Mouse (Mus musculus) megakaryocyte progenitor cell, adult 5-6 weeks (primary cell): ENCODE measurements at regions not wholly inside any gene's neighbourhood (a gene's known extent, or its start where the extent isn't known, plus 50 kb on each side); places are given as distances from the start of the nearest gene placed in this dataset.

Experiments used
- ATAC-seq: replicated peaks from 2 replicates; pipeline ENCODE4 v1.8.0; 2016; ENCODE audit warnings: mild to moderate bottlenecking, moderate TSS enrichment, inconsistent platforms; ENCODE audit not compliant: poor library complexity

DNA sequence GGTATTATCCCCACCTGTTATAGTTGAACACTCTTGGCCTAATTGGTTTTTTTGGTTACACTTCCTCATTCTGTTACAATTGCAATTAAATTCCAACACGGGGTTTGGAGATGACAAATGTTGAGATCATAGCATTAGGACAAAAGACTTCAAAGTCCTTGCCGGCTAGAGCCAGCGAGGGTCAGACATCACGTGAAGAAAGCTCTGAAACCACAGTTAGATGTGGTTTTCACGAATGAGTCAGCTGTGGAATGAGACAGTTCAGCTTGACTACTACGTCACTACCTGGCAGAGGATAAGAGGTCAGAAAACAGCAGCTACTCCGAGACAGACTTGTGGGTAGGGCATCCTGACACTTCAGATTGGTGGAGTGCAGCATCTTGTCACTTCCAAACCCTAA, 55.5 kb upstream of the Trio start:
- ATAC-seq = peak; percentile 79

DNA sequence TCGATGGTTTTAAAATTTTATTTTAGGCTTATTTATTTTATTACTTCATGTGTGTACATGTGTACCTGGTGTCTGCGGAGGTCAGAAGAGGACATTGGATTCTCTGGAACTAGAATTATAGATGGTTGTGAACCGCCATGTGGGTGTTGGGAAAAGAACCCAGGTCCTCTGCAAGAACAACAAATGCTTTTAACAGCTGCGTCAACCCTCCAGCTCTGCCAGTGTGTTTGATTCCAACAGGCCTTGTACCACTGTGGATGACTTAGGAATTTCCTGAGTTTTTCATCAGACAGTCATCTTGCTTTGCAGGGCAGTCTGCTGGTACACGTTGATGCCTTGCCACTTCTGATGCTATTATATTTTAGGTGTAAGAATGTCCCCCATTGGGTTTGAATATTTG, 56.8 kb upstream of the Trio start:
- ATAC-seq = no peak

GRCm38 (mm10) chr15:28105956-28106355, 80.3 kb upstream of the Trio start:
- peak; percentile 52 for ATAC-seq

- no peak for ATAC-seq
Measured at GRCm38 (mm10) chr15:28109916-28110315, 84.3 kb upstream of the Trio start.

- ATAC-seq = no peak
Measured at GRCm38 (mm10) chr15:28113491-28113890, 87.8 kb upstream of the Trio start.

GRCm38 (mm10) chr15:28114180-28114747, 88.6 kb upstream of the Trio start:
- no peak for ATAC-seq

- no peak for ATAC-seq
Measured at GRCm38 (mm10) chr15:28126846-28127245, 76.7 kb upstream of the Dnah5 start.

GRCm38 (mm10) chr15:28129536-28129935, 74.0 kb upstream of the Dnah5 start:
- no peak for ATAC-seq

DNA sequence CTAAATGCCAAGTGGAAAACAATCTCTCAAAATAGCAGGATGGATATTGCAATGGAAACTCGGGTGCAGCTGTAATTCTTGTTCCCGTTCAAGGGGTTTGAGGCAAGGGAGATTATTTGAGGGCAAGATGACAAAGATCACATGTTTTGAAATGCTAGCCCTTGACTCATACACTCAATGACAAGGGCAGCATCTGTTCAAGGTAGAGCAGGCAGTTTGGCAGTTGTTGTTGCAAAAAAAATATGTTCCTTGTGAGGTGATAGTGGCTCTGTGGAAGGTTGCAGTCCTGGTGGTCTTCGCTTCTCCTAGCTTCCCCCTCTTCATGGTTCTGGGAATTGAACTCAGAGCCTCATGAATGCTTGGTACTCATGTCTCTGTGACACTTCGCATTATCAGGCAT, 72.0 kb upstream of the Dnah5 start:
- ATAC-seq = no peak

DNA sequence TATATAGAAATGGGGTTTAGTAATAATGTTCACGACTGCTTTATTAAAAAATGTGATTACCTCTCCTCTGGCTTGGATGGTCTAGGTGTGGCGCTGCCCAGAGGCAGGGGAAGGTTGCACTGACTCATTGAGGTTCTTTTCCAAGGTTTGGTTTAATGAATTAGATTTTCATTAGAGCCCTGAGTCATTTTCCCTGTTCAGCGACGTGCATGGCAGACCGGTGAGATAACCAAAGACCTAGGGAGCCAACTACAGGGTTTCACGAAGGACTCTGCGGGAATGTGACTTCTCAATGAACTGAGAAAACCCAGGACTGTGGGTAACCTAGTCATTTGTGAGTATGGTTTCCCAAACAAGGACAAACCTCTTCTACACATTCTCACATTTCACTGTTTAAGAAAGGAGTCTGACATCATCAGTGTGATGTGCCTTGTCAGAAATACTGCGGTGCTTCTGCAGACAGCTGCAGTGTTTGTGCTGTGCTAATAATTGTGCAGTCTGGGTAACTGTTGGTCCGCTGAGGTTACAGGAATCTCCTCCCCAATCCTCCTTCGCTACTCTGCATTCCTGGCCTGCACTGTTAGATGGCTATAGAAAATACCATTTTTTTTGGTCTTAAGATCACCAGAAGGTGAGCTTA, 70.3 kb upstream of the Dnah5 start:
- ATAC-seq = no peak

DNA sequence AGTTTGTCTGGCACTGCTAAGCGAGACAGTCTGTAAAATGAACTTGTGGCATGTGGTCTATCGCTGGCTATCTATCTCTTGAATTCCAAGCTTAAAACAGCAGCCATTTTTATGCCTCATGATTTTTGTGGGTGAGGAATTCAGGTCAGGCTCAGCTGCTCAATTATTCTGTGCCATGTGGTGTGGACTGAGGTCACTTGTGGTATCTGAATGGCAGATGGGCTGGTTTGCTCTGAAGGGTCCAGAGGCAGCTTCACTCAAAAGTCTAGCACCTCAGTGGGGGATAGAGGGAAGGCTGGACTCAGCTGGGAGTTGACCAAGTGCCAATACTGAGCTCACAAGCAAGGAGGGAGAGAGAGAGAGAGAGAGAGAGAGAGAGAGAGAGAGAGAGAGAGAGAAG, 69.3 kb upstream of the Dnah5 start:
- ATAC-seq = no peak

DNA sequence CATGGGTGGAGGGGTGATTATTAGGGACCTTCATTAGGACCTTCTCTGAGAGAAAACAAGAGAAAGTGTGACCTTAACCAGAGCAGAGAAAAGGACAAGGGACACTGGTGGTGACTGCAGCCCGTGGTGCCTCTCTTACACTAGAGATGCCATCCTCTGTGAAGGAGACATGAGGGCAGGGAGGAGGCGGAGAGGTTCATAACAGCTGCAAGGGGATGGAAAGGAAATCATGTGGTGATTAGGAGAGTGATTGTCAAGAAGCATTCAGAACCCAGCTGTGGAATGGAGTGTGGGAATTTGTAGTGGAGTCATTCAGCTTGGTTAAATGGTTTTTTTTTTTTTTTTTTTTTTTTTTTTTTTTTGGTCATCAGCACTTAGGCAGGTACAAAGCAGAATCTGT, 64.7 kb upstream of the Dnah5 start:
- ATAC-seq = no peak

DNA sequence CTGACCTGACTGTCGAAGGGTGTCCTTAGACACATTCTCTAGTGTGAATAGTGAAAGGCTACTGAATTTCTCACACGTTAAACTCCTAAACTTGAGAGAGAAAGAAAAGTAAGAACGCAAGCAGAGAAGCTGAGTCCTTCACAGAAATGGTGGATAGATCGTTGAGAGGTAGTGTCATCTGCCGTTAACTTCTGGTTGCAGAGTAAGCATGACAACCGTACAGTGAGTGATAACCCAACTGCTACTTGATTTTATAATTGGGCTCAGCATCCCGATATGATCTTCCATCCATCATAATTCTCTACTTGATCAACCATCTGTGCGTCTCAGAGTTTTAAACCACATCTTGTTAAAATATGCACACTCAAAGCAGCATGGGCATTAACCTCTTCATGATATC, 63.3 kb upstream of the Dnah5 start:
- ATAC-seq = no peak

- no peak for ATAC-seq
Measured at GRCm38 (mm10) chr15:28141345-28141744, 62.2 kb upstream of the Dnah5 start.

GRCm38 (mm10) chr15:28144217-28144616, 59.3 kb upstream of the Dnah5 start:
- ATAC-seq = peak; percentile 68

- no peak for ATAC-seq
Measured at GRCm38 (mm10) chr15:28144846-28145245, 58.7 kb upstream of the Dnah5 start.

GRCm38 (mm10) chr15:28151678-28152077, 51.9 kb upstream of the Dnah5 start:
- no peak for ATAC-seq
